Mouse (Mus musculus) C2C12 (cell line): ENCODE measurements around the gene Itpkc. TPM values are rescaled to one million over a fixed set of nuclear protein-coding genes. Genes with fewer than 3 reads are reported as not detected.
"Not testable (repeated sequence)": the region's sequence is repeated elsewhere in the genome, so short reads cannot be mapped to it uniquely, and the experiment has no call there.

Source experiments
- H3K27me3 ChIP-seq: one replicate; pipeline ENCODE4 v1.6.1; 2011; ENCODE audit not compliant: control insufficient read depth, insufficient read depth, insufficient read length
- H3K36me3 ChIP-seq: one replicate; pipeline ENCODE4 v1.6.1; 2011; ENCODE audit not compliant: control insufficient read depth, insufficient read depth
- H3K4me3 ChIP-seq: one replicate; pipeline ENCODE4 v1.5.1; 2011; ENCODE audit warnings: mild to moderate bottlenecking, control low read depth; ENCODE audit not compliant: poor library complexity, insufficient read depth, severe bottlenecking
- H3K79me2 ChIP-seq: one replicate; pipeline ENCODE4 v1.6.1; 2011; ENCODE audit not compliant: control insufficient read depth, insufficient read depth
- H3K79me3 ChIP-seq: one replicate; pipeline ENCODE4 v1.6.1; 2011; ENCODE audit warnings: low read depth, control low read depth
- H3ac ChIP-seq: one replicate; pipeline ENCODE3; 2011; ENCODE audit warnings: low read depth; ENCODE audit not compliant: control insufficient read depth, insufficient read length
- CEBPB ChIP-seq: IDR thresholded peaks from one replicate; pipeline ENCODE4 v1.6.1; 2011; ENCODE audit warnings: low read depth, mild to moderate bottlenecking, control low read depth, moderate library complexity
- CTCF ChIP-seq: IDR thresholded peaks from one replicate; pipeline ENCODE4 v1.5.1; 2011; ENCODE audit not compliant: control insufficient read depth, insufficient read depth, insufficient read length
- FOSL1 ChIP-seq: IDR thresholded peaks from one replicate; pipeline ENCODE4 v1.8.0; 2011; ENCODE audit warnings: mild to moderate bottlenecking, low read length; ENCODE audit not compliant: poor library complexity, insufficient read depth, severe bottlenecking
- MAX ChIP-seq: IDR thresholded peaks from one replicate; pipeline ENCODE4 v1.6.1; 2011; ENCODE audit warnings: mild to moderate bottlenecking, control low read depth
- MYOD1 ChIP-seq: IDR thresholded peaks from one replicate; pipeline ENCODE4 v1.6.1; 2011; ENCODE audit warnings: low read depth; ENCODE audit not compliant: control insufficient read depth, insufficient read length
- MYOG ChIP-seq: IDR thresholded peaks from one replicate; pipeline ENCODE4 v1.6.1; 2011; ENCODE audit not compliant: control insufficient read depth, insufficient read length; ENCODE audit errors: extremely low read depth
- USF1 ChIP-seq: IDR thresholded peaks from one replicate; pipeline ENCODE4 v1.6.1; 2011; ENCODE audit warnings: low read depth, mild to moderate bottlenecking, control low read depth, moderate library complexity
- polyA plus RNA-seq: library from polyadenylated mRNA; unstranded; fragments of >200 nt; fragmentation: generic; extraction: Trizol; gene quantifications from one replicate; pipeline ENCODE4 v1.2.1, GENCODE M21; 2012; ENCODE audit warnings: missing spikeins

Itpkc gene
- polyA plus RNA-seq, 1 experiment, result 5.7 TPM

DNA sequence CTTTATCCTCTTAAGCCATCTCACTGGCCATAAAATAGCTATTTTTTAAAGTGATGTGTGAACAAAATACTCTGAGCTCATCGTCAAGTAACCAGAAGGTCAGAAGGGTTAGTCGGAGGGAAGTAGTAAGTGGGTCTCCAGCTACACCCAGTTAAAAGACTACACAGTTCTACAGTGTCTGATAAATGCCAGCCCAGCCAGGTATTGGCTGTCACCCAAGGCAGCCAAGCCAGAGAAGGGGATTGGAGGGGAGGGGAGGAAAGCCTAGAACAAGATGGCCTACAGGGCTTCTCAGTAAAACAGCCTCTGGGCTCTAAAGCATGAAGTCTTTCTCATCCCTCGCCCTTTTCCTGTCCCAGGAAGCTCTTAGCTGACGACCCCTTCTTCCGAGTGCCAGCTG is 21.5 kb upstream of the Itpkc start:
- no peaks in the 10 kb centered on the region for H3K36me3 ChIP-seq
- H3ac ChIP-seq, result no peak overlapping the region
- no peaks in the 10 kb centered on the region for H3K79me3 ChIP-seq
- no peak for TF ChIP-seq MYOG
- H3K4me3 ChIP-seq, result no peak overlapping the region
- no peaks in the 10 kb centered on the region for H3K27me3 ChIP-seq
- H3K79me2 ChIP-seq, result no peaks in the 10 kb centered on the region

DNA sequence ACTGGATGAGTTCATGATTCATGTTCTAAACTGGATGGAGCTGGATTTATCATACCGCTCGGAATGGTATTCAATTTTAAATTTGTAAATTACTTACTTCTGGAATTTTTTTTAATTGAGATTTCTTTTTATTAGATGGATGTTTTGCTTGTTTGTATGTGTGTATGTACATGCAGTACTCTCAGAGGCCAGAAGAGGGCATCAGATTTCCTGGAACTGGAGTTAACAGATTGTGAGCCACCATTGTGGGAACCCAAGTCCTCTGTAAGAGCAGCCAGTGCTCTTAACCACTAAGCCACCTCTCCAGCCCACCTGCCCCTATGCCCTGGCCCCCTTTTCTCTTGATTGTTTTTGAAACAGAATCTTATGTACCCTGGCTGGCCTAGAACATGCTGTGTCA is 20.7 kb upstream of the Itpkc start:
- no peaks in the 10 kb centered on the region for H3K79me3 ChIP-seq
- H3K27me3 ChIP-seq, result no peaks in the 10 kb centered on the region
- H3K79me2 ChIP-seq, result no peaks in the 10 kb centered on the region
- H3K4me3 ChIP-seq, result no peak overlapping the region
- TF ChIP-seq CTCF (no peak), MYOD1 (no peak), MAX (no peak), MYOG (no peak), USF1 (no peak), FOSL1 (no peak), CEBPB (no peak)
- no peaks in the 10 kb centered on the region for H3K36me3 ChIP-seq
- no peak overlapping the region for H3ac ChIP-seq

DNA sequence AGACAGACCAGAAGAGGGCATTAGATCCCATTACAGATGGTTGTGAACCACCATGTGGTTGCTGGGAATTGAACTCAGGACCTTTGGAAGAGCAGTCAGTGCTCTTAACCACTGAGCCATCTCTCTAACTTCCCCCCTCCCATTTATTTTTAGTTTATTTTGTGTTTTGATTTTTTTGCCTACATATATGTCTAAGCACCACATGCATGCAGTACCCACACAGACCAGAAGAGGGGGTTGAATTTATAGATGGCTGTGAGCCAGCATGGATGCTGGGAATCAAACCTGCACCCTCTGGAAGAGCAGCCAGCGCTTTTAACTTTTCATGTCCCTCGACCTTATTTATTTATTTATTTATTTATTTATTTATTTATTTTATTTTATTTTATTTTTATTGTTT is 15.6 kb upstream of the Itpkc start:
- not testable (repeated sequence) for H3K79me2 ChIP-seq, H3ac ChIP-seq, H3K27me3 ChIP-seq, H3K36me3 ChIP-seq, H3K79me3 ChIP-seq, H3K4me3 ChIP-seq

DNA sequence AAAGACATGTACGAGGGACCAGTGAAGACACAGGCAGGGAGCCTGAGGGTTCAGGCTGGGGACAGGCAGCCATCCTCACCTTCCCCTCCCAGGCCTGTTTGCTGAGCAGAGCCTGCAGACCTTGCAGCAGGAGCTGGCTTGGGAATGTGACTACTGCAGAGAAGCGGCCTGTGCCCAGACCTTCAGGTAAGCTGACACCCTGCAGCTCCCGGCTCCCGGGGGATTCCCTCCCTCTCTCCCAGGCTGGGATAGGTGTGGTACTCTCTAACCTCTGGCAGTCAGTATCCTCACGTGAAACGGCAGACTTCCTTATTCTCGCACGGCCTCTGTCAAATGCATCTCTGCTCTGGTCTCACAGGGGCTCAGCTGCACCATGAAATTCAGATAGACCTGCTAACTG is 14.8 kb upstream of the Itpkc start:
- no peaks in the 10 kb centered on the region for H3K27me3 ChIP-seq
- H3K36me3 ChIP-seq, result no peaks in the 10 kb centered on the region
- H3K79me3 ChIP-seq, result no peaks in the 10 kb centered on the region
- no peaks in the 10 kb centered on the region for H3K79me2 ChIP-seq
- H3ac ChIP-seq, result no peak overlapping the region
- TF ChIP-seq CTCF (no peak), MYOG (no peak), CEBPB (no peak), USF1 (no peak), MAX (no peak)
- H3K4me3 ChIP-seq, result no peak overlapping the region

DNA sequence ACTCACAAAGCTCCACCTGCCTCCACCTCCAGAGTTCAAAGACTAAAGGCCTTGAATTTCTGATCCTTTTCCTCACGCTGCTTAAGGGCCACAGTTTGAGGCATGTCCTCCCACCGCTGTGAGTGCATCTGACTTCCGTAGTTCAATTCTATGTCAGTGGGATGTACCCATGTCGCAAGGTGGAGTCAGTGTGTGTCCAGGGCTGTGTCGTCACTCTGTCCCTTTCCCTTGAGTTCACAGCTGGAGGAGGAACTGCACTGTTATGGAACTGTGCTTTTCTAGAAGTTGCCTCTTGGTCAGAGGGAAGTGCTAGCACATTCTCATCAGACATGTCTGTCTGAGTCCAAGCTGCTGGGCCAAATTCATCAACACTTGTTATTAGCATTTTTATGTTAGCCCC is 10.1 kb upstream of the Itpkc start:
- H3K36me3 ChIP-seq, result no peaks in the 10 kb centered on the region
- no peak for TF ChIP-seq CEBPB
- no peak for TF ChIP-seq MAX
- no peak for TF ChIP-seq FOSL1
- TF ChIP-seq MYOD1, result no peak
- no peak for TF ChIP-seq CTCF
- no peak for TF ChIP-seq MYOG
- TF ChIP-seq USF1, result no peak
- no peaks in the 10 kb centered on the region for H3K27me3 ChIP-seq
- no peak overlapping the region for H3K4me3 ChIP-seq
- no peaks in the 10 kb centered on the region for H3K79me2 ChIP-seq
- no peaks in the 10 kb centered on the region for H3K79me3 ChIP-seq
- no peak overlapping the region for H3ac ChIP-seq

DNA sequence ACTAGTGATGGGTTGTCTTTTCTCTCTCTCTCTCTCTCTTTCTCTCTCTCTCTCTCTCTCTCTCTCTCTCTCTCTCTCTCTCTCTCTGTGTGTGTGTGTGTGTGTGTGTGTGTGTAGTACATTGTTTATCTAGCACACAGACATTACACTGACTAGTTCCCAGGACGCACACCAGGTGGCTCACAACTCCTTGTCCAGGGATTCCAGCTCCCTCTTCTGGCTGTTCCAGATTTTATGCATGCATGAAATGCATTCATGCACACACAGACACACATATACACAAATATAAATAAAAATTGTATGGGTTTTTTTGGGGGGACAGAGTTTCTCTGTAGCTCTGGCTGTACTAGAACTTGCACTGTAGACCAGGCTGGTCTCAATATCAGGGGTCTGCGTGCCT is 9.1 kb upstream of the Itpkc start:
- H3K27me3 ChIP-seq, result no peaks in the 10 kb centered on the region
- H3K79me3 ChIP-seq, result no peaks in the 10 kb centered on the region
- no peak overlapping the region for H3ac ChIP-seq
- H3K36me3 ChIP-seq, result no peaks in the 10 kb centered on the region
- TF ChIP-seq FOSL1, result no peak
- TF ChIP-seq MAX, result no peak
- no peak for TF ChIP-seq MYOG
- no peak for TF ChIP-seq USF1
- TF ChIP-seq MYOD1, result no peak
- no peak for TF ChIP-seq CEBPB
- no peak for TF ChIP-seq CTCF
- H3K79me2 ChIP-seq, result no peaks in the 10 kb centered on the region
- no peak overlapping the region for H3K4me3 ChIP-seq
